Mouse (Mus musculus) myocyte (in vitro differentiated cells): ENCODE results near the gene Card10. TPM values are rescaled to one million over a fixed set of nuclear protein-coding genes. Genes with fewer than 3 reads are reported as not detected.
A peak's percentile ranks its signal among the peaks of the same experiment; 100 is the strongest.

ENCODE experiments used
- H3K27me3 ChIP-seq: one replicate; pipeline ENCODE4 v1.6.1; 2011; ENCODE audit not compliant: control insufficient read depth, insufficient read depth, insufficient read length
- H3K36me3 ChIP-seq: one replicate; pipeline ENCODE4 v1.6.1; 2011; ENCODE audit not compliant: control insufficient read depth, insufficient read depth
- H3K4me2 ChIP-seq: one replicate; pipeline ENCODE4 v1.6.1; 2011; ENCODE audit warnings: low read depth, control low read depth
- H3K4me3 ChIP-seq: one replicate; pipeline ENCODE4 v1.5.1; 2011; ENCODE audit warnings: mild to moderate bottlenecking, control low read depth, moderate library complexity
- H3K79me2 ChIP-seq: one replicate; pipeline ENCODE4 v1.6.1; 2011; ENCODE audit not compliant: control insufficient read depth, insufficient read depth
- H3ac ChIP-seq: one replicate; pipeline ENCODE4 v1.6.1; 2011; ENCODE audit not compliant: control insufficient read depth, insufficient read length
- CEBPB ChIP-seq: IDR thresholded peaks from 2 replicates; pipeline ENCODE4 v1.6.1; 2011; ENCODE audit warnings: mild to moderate bottlenecking, moderate library complexity; ENCODE audit not compliant: poor library complexity, insufficient read depth, severe bottlenecking
- E2F4 ChIP-seq: IDR thresholded peaks from one replicate; pipeline ENCODE4 v1.6.1; 2011; ENCODE audit warnings: mild to moderate bottlenecking, control low read depth, moderate library complexity; ENCODE audit not compliant: insufficient read depth
- MAX ChIP-seq: IDR thresholded peaks from one replicate; pipeline ENCODE4 v1.6.1; 2011; ENCODE audit warnings: low read depth, mild to moderate bottlenecking, control low read depth
- MYOD1 ChIP-seq, 3 experiments: IDR thresholded peaks; one replicate each; pipeline ENCODE4 v1.6.1; 2011; ENCODE audit warnings: control low read depth in 2 of 3, low read depth in 2 of 3, mild to moderate bottlenecking in 2 of 3, moderate library complexity in 1 of 3; ENCODE audit not compliant: insufficient read length in 2 of 3, control insufficient read depth in 1 of 3
- MYOG ChIP-seq, 3 experiments: IDR thresholded peaks; one replicate each; pipeline ENCODE4 v1.6.1; 2011; ENCODE audit warnings: control low read depth in 2 of 3, low read depth in 2 of 3, mild to moderate bottlenecking in 2 of 3; ENCODE audit not compliant: insufficient read length in 2 of 3, control insufficient read depth in 1 of 3, insufficient read depth in 1 of 3
- POLR2A ChIP-seq: IDR thresholded peaks from one replicate; pipeline ENCODE4 v1.6.1; 2011; ENCODE audit warnings: low read depth, mild to moderate bottlenecking, control low read depth, moderate library complexity; ENCODE audit not compliant: insufficient read length
- POLR2AphosphoS2 ChIP-seq: IDR thresholded peaks from one replicate; pipeline ENCODE4 v1.6.1; 2011; ENCODE audit warnings: low read depth, control low read depth; ENCODE audit not compliant: insufficient read length
- REST ChIP-seq: IDR thresholded peaks from one replicate; pipeline ENCODE4 v1.6.1; 2011; ENCODE audit warnings: mild to moderate bottlenecking, control low read depth, moderate library complexity; ENCODE audit not compliant: insufficient read depth, insufficient read length
- SRF ChIP-seq: IDR thresholded peaks from one replicate; pipeline ENCODE4 v1.6.1; 2011; ENCODE audit warnings: low read depth; ENCODE audit not compliant: control insufficient read depth, insufficient read length
- TCF12 ChIP-seq: IDR thresholded peaks from one replicate; pipeline ENCODE4 v1.6.1; 2011; ENCODE audit warnings: mild to moderate bottlenecking, control low read depth; ENCODE audit not compliant: poor library complexity, insufficient read depth, severe bottlenecking
- TCF3 ChIP-seq: IDR thresholded peaks from one replicate; pipeline ENCODE4 v1.6.1; 2011; ENCODE audit warnings: low read depth, control low read depth; ENCODE audit not compliant: insufficient read length
- USF1 ChIP-seq: IDR thresholded peaks from one replicate; pipeline ENCODE4 v1.6.1; 2011; ENCODE audit warnings: low read depth, mild to moderate bottlenecking, control low read depth, moderate library complexity
- polyA plus RNA-seq: library from polyadenylated mRNA; unstranded; fragments of >200 nt; fragmentation: generic; extraction: Trizol; gene quantifications from one replicate; pipeline ENCODE4 v1.2.1, GENCODE M21; 2012; ENCODE audit warnings: missing spikeins

Gene Card10
- polyA plus RNA-seq, 1 experiment: 1.4 TPM

- no peak for TF ChIP-seq SRF
- Histone ChIP-seq H3ac (no peak overlapping the region), H3K36me3 (no peaks in the 10 kb centered on the region), H3K4me3 (no peak overlapping the region), H3K27me3 (peaks cover 22% of the 10 kb centered on the region), H3K4me2 (no peak overlapping the region), H3K79me2 (no peaks in the 10 kb centered on the region)
Observed at GRCm38 (mm10) chr15:78752991-78753390, 49.9 kb downstream of the Card10 start.

DNA sequence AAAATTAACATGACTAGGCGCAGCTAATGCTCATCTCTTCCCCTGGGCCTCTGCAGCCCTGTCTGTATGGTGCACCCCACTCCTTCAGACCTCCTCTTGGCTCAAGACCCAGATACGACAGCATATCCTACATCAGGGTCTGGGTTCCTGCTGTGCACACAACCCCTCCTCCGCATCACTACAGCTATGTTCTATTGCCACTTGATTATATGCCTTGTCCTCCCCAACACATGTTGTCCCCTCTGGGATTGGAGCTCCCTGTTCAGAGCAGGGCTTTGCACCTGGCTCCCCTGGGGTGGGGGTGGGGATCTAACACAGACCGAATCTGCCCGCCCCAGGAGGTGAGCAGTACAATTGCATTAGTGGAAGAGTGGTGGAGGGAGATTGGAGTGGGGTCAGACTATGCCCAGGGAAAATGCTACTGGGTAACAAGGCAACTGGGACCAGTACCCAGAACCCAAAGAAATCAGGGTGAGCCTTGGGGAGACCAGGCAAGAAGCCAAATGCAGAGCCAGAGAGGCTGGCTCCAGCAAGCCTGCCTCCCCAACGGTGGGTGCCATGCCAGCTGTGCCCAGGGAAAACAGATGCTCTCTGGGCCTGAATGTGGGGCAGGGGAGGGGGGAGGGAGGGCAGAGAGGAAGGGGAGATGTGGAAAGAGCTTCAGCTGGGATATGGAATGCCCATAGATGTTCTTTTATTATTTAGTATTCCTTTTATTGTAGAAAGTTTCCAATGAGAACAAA, 52.1 kb downstream of the Card10 start:
- no peak overlapping the region for H3ac ChIP-seq
- TF ChIP-seq MYOD1 (IDR thresholded peaks at IDR 0.05; ENCODE audit: control insufficient read depth in 1 of 3, insufficient read length in 2 of 3, low read depth in 2 of 3): no peak
- no peak for TF ChIP-seq MYOG (IDR thresholded peaks at IDR 0.05; ENCODE audit: control insufficient read depth in 1 of 3, insufficient read depth in 1 of 3, insufficient read length in 2 of 3, low read depth in 2 of 3)
- no peak for TF ChIP-seq MAX
- no peak for TF ChIP-seq CEBPB
- TF ChIP-seq USF1: no peak
- no peak for TF ChIP-seq REST
- TF ChIP-seq TCF12: no peak
- TF ChIP-seq POLR2AphosphoS2: no peak
- H3K79me2 ChIP-seq: no peaks in the 10 kb centered on the region
- H3K36me3 ChIP-seq: no peaks in the 10 kb centered on the region
- no peak overlapping the region for H3K4me3 ChIP-seq
- H3K27me3 ChIP-seq: peaks cover under 1% of the 10 kb centered on the region
- H3K4me2 ChIP-seq: no peak overlapping the region

GRCm38 (mm10) chr15:78749855-78750254, 53.0 kb downstream of the Card10 start:
- Histone ChIP-seq H3K27me3 (no peaks in the 10 kb centered on the region), H3K4me2 (no peak overlapping the region), H3ac (no peak overlapping the region), H3K36me3 (no peaks in the 10 kb centered on the region), H3K4me3 (no peak overlapping the region), H3K79me2 (no peaks in the 10 kb centered on the region)
- TF ChIP-seq E2F4 (no peak), SRF (no peak), MAX (no peak), REST (peak; percentile 51)

DNA sequence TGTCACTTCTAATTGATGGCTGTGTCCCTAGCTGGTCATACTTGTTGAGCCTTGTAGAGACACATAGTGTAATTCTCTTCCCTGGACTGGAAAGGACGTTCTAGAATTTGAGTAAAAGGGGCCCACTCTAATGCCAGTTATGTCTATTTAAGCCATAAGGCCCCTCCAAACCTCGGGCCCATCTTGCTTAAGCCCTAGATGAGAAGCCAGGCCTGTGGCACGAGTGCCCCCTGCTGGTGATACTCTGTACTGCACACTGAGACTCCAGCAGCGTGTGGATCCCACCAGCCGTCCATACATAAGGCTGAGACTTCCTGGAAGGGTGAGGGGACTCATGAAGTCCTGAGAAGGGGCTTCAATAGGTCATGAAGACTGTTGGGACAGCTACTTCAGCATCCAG, 58.6 kb downstream of the Card10 start:
- Histone ChIP-seq H3K27me3 (peaks cover 32% of the 10 kb centered on the region), H3K79me2 (no peaks in the 10 kb centered on the region), H3K36me3 (no peaks in the 10 kb centered on the region), H3K4me2 (no peak overlapping the region), H3K4me3 (no peak overlapping the region), H3ac (no peak overlapping the region)
- TF ChIP-seq POLR2A (no peak), MYOD1 (IDR thresholded peaks at IDR 0.05; ENCODE audit: control insufficient read depth in 1 of 3, insufficient read length in 2 of 3, low read depth in 2 of 3) (no peak), MYOG (IDR thresholded peaks at IDR 0.05; ENCODE audit: control insufficient read depth in 1 of 3, insufficient read depth in 1 of 3, insufficient read length in 2 of 3, low read depth in 2 of 3) (no peak), POLR2AphosphoS2 (no peak), REST (no peak), CEBPB (no peak), TCF3 (no peak), USF1 (no peak), MAX (no peak)

- Histone ChIP-seq H3K4me2 (no peak overlapping the region), H3K27me3 (peaks cover 43% of the 10 kb centered on the region), H3ac (no peak overlapping the region), H3K4me3 (no peak overlapping the region), H3K79me2 (no peaks in the 10 kb centered on the region), H3K36me3 (no peaks in the 10 kb centered on the region)
- TF ChIP-seq MYOD1 (IDR thresholded peaks at IDR 0.05; ENCODE audit: control insufficient read depth in 1 of 3, insufficient read length in 2 of 3, low read depth in 2 of 3) (no peak), E2F4 (no peak)
Observed at GRCm38 (mm10) chr15:78742831-78743230, 60.0 kb downstream of the Card10 start.

GRCm38 (mm10) chr15:78740662-78741061, 62.2 kb downstream of the Card10 start:
- H3K36me3 ChIP-seq: no peaks in the 10 kb centered on the region
- H3K79me2 ChIP-seq: no peaks in the 10 kb centered on the region
- H3K4me3 ChIP-seq: no peak overlapping the region
- H3ac ChIP-seq: no peak overlapping the region
- H3K4me2 ChIP-seq: no peak overlapping the region
- H3K27me3 ChIP-seq: peaks cover 64% of the 10 kb centered on the region
- TF ChIP-seq POLR2AphosphoS2: no peak
- peak; percentile 14 for TF ChIP-seq REST
- TF ChIP-seq TCF12: no peak
- TF ChIP-seq MYOD1 (IDR thresholded peaks at IDR 0.05; ENCODE audit: control insufficient read depth in 1 of 3, insufficient read length in 2 of 3, low read depth in 2 of 3): no peak
